Mouse (Mus musculus): ENCODE results near the gene Cdh3. TPM values are rescaled to one million over a fixed set of nuclear protein-coding genes. Genes with fewer than 3 reads are reported as not detected.

The Cdh3 gene
- polyA plus RNA-seq, 1 experiment from 2014 or later: 13.2 TPM

DNA sequence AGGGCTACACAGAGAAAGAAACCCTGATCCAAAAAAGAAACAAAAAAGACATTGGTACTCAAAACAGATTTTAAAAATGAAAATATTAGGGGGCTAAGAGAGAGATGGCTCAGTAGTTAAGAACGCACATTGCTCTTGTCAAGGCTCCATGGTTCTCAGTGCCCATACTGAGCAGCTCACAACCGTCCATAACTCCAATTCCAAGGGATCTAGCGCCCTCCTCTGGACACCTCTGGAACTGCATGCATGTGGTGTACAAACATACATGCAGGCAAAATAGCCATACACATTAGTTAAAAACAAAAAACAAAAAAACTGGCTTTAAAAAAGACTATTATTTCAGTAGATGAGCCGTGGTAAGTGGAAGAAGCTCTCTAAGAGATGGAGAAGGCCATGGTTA, 19.9 kb downstream of the Cdh3 start:
- ATAC-seq (replicated peaks; ENCODE audit: low FRiP score) (no peak), DNase-seq (ENCODE audit: low spot score) (no peak)
- H3K27ac ChIP-seq (ENCODE audit: low read depth, low read length): no peak overlapping the region
- H3K36me3 ChIP-seq (ENCODE audit: control insufficient read depth, insufficient read depth, low read length): no peaks in the 10 kb centered on the region
- H3K9me3 ChIP-seq (ENCODE audit: control insufficient read depth, low read length): no peaks in the 10 kb centered on the region
- no peak overlapping the region for H3K4me3 ChIP-seq (ENCODE audit: low read depth, low read length)
- H3K4me1 ChIP-seq (replicated peaks; ENCODE audit: control insufficient read depth, insufficient read depth, low read length): no peaks in the 10 kb centered on the region
- WGBS: 67% methylated on average over 4 of the region's 4 CpGs
- no peak overlapping the region for H3K4me2 ChIP-seq
- no peak overlapping the region for H3K9ac ChIP-seq (ENCODE audit: low read depth, low read length)
- no peaks in the 10 kb centered on the region for H3K27me3 ChIP-seq (replicated peaks; ENCODE audit: control insufficient read depth, insufficient read depth, low read length)

DNA sequence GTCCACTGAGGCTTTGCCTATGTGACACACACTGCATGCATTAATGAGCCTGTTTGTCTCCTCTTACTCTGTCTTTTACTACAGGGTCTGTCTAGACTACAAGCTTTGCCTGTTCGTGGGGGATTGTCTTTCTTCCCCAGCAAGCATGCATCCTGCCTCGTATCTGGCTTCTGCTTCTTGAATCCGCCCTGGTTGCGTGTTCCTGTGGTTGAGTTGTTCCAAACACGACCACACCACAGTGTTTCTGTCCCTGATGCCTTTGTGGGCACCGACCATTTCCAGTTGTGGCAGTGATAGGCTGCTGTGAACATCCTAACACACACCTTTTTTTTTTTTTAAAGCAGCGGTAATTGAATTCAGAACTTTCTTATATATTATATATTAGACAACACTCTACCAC, 23.0 kb downstream of the Cdh3 start:
- H3K27ac ChIP-seq (ENCODE audit: low read depth, low read length): no peak overlapping the region
- no peaks in the 10 kb centered on the region for H3K27me3 ChIP-seq (replicated peaks; ENCODE audit: control insufficient read depth, insufficient read depth, low read length)
- DNase-seq (ENCODE audit: low spot score): no peak
- H3K9me3 ChIP-seq (ENCODE audit: control insufficient read depth, low read length): no peaks in the 10 kb centered on the region
- H3K9ac ChIP-seq (ENCODE audit: low read depth, low read length): no peak overlapping the region
- no peak overlapping the region for H3K4me2 ChIP-seq
- no peak overlapping the region for H3K4me3 ChIP-seq (ENCODE audit: low read depth, low read length)
- ATAC-seq (replicated peaks; ENCODE audit: low FRiP score): no peak
- 72% methylated on average over 7 of the region's 7 CpGs for WGBS
- H3K36me3 ChIP-seq (ENCODE audit: control insufficient read depth, insufficient read depth, low read length): no peaks in the 10 kb centered on the region; the same call in 1 of the 2 replicates
- no peaks in the 10 kb centered on the region for H3K4me1 ChIP-seq (replicated peaks; ENCODE audit: control insufficient read depth, insufficient read depth, low read length)

DNA sequence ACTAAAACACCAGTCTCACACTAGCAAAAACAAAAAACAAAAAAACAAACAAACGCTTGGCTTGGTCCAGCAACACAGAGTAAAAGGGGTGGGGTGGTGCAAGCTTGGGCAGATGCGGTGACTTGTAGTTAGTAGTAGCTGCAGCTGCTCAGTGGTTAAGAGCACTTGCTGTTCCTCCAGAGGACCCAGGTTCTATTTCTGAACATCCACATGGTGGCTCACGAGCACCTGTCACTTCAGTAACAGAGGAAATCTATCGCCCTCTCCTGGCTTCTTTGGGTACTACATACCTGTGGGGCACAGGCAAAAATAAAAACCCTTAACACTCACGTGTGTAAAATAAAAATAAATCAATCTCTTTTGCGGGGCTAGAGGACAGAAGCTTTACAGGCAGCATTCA, 23.8 kb downstream of the Cdh3 start:
- ATAC-seq (replicated peaks; ENCODE audit: low FRiP score): no peak
- Histone ChIP-seq H3K36me3 (ENCODE audit: control insufficient read depth, insufficient read depth, low read length) (no peaks in the 10 kb centered on the region; the same call in 1 of the 2 replicates), H3K4me2 (no peak overlapping the region)

DNA sequence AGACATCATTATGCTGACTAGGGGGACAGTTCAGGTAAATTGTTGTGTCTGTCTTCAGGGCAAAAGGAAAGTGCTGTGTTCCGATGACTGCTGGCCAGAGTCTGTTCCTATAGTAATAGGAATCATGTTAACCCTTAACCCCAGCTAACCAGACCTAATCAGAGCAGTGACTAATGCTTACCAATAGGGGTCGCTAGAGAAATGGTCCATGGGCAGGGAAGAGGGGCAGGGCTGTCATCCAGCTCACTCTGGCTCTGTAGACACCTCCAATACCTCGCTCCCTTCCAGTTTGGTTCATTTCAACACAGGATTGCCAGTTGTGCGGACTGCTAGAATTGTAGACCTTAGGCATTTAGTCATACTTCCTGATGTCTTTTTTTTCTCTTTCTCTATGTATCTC, 24.8 kb downstream of the Cdh3 start:
- Histone ChIP-seq H3K4me2 (no peak overlapping the region), H3K9ac (ENCODE audit: low read depth, low read length) (no peak overlapping the region), H3K4me3 (ENCODE audit: low read depth, low read length) (no peak overlapping the region), H3K9me3 (ENCODE audit: control insufficient read depth, low read length) (no peaks in the 10 kb centered on the region), H3K36me3 (ENCODE audit: control insufficient read depth, insufficient read depth, low read length) (no peaks in the 10 kb centered on the region; the same call in 1 of the 2 replicates), H3K27me3 (replicated peaks; ENCODE audit: control insufficient read depth, insufficient read depth, low read length) (no peaks in the 10 kb centered on the region), H3K27ac (ENCODE audit: low read depth, low read length) (no peak overlapping the region), H3K4me1 (replicated peaks; ENCODE audit: control insufficient read depth, insufficient read depth, low read length) (no peaks in the 10 kb centered on the region)
- 65% methylated on average over 4 of the region's 4 CpGs for WGBS
- no peak for ATAC-seq (replicated peaks; ENCODE audit: low FRiP score)
- no peak for DNase-seq (ENCODE audit: low spot score)

More for the DNA sequence above, 23.8 kb downstream of the Cdh3 start:
- H3K27ac ChIP-seq (ENCODE audit: low read depth, low read length): no peak overlapping the region
- H3K4me1 ChIP-seq (replicated peaks; ENCODE audit: control insufficient read depth, insufficient read depth, low read length): no peaks in the 10 kb centered on the region
- no peaks in the 10 kb centered on the region for H3K9me3 ChIP-seq (ENCODE audit: control insufficient read depth, low read length)
- no peak overlapping the region for H3K4me3 ChIP-seq (ENCODE audit: low read depth, low read length)
- no peaks in the 10 kb centered on the region for H3K27me3 ChIP-seq (replicated peaks; ENCODE audit: control insufficient read depth, insufficient read depth, low read length)
- no peak for DNase-seq (ENCODE audit: low spot score)
- no peak overlapping the region for H3K9ac ChIP-seq (ENCODE audit: low read depth, low read length)
- WGBS: 34% methylated on average over 6 of the region's 6 CpGs

DNA sequence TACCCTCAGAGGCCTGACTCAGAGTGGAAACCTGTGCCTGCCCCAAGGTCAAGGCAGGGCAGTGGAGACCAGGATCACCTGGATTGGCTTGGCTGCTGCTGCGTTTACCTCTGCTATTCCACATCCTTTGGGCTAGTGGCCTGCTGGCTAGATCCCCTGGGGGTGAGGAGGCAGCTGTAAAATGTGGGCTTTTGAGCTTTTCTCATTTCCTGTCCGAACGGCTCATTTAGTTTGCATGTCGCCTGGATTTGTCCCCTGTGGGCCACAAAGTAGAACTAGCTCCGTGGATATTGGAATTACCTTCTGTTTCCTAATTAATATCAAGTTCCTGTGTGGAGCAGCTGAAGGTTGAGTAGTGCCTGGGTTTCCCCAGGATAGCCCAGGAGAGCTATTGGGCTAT, 28.5 kb downstream of the Cdh3 start:
- Histone ChIP-seq H3K4me1 (replicated peaks; ENCODE audit: control insufficient read depth, insufficient read depth, low read length) (no peaks in the 10 kb centered on the region), H3K36me3 (ENCODE audit: control insufficient read depth, insufficient read depth, low read length) (no peaks in the 10 kb centered on the region; the same call in 1 of the 2 replicates), H3K27ac (ENCODE audit: low read depth, low read length) (no peak overlapping the region), H3K9ac (ENCODE audit: low read depth, low read length) (no peak overlapping the region), H3K27me3 (replicated peaks; ENCODE audit: control insufficient read depth, insufficient read depth, low read length) (no peaks in the 10 kb centered on the region), H3K4me2 (no peak overlapping the region), H3K4me3 (ENCODE audit: low read depth, low read length) (no peak overlapping the region), H3K9me3 (ENCODE audit: control insufficient read depth, low read length) (no peaks in the 10 kb centered on the region)
- 62% methylated on average over 5 of the region's 5 CpGs for WGBS
- no peak for ATAC-seq (replicated peaks; ENCODE audit: low FRiP score)
- DNase-seq (ENCODE audit: low spot score): no peak

DNA sequence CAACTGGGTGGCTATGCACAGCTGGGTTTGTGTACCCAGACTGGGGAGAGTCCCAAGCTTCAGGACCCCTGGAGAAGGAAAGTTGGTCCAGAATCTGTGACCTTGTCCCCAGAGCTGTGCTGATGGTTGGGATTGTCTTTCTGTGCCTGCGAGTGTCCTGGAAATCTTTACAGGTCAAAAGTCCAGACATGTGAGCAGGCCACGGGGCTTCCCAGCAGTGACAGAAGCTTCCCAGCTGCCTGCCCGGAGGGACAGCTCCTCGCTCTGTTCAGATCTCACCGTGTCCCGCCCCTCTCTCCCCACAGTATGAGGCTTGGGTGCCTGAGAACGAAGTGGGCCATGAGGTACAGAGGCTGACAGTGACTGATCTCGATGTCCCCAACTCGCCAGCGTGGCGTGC, 30.3 kb downstream of the Cdh3 start:
- no peak overlapping the region for H3K27ac ChIP-seq (ENCODE audit: low read depth, low read length)
- no peaks in the 10 kb centered on the region for H3K27me3 ChIP-seq (replicated peaks; ENCODE audit: control insufficient read depth, insufficient read depth, low read length)
- H3K4me2 ChIP-seq: no peak overlapping the region
- DNase-seq (ENCODE audit: low spot score) (no peak), ATAC-seq (replicated peaks; ENCODE audit: low FRiP score) (no peak)
- no peak overlapping the region for H3K9ac ChIP-seq (ENCODE audit: low read depth, low read length)
- no peaks in the 10 kb centered on the region for H3K4me1 ChIP-seq (replicated peaks; ENCODE audit: control insufficient read depth, insufficient read depth, low read length)
- no peak overlapping the region for H3K4me3 ChIP-seq (ENCODE audit: low read depth, low read length)
- 72% methylated on average over 11 of the region's 11 CpGs for WGBS
- no peaks in the 10 kb centered on the region for H3K9me3 ChIP-seq (ENCODE audit: control insufficient read depth, low read length)
- H3K36me3 ChIP-seq (ENCODE audit: control insufficient read depth, insufficient read depth, low read length): no peaks in the 10 kb centered on the region; the same call in 1 of the 2 replicates

DNA sequence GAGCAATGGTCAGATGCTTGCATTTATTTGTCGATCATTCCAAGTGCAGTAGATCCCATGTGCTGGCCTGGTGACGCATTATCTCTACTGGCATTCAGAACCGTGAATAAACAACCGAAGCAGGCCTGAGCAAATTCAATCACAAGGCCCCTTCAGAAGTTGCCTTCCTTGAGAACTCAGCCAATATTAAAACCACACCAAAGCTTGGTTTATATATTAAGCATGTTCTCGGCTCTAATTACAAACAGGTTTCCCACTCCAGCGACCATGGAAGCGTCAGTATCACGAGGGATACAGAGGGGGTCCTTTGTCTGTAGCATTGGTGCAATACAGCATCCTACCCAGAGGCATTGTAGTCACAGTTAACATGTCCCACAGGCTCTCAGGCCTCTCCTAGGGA, 32.4 kb downstream of the Cdh3 start:
- H3K4me1 ChIP-seq (replicated peaks; ENCODE audit: control insufficient read depth, insufficient read depth, low read length): no peaks in the 10 kb centered on the region
- DNase-seq (ENCODE audit: low spot score) (no peak), ATAC-seq (replicated peaks; ENCODE audit: low FRiP score) (no peak)
- H3K9me3 ChIP-seq (ENCODE audit: control insufficient read depth, low read length): no peaks in the 10 kb centered on the region
- H3K9ac ChIP-seq (ENCODE audit: low read depth, low read length): no peak overlapping the region
- no peaks in the 10 kb centered on the region for H3K36me3 ChIP-seq (ENCODE audit: control insufficient read depth, insufficient read depth, low read length)
- no peak overlapping the region for H3K27ac ChIP-seq (ENCODE audit: low read depth, low read length)
- no peaks in the 10 kb centered on the region for H3K27me3 ChIP-seq (replicated peaks; ENCODE audit: control insufficient read depth, insufficient read depth, low read length)
- H3K4me3 ChIP-seq (ENCODE audit: low read depth, low read length): no peak overlapping the region
- 81% methylated on average over 8 of the region's 8 CpGs for WGBS
- H3K4me2 ChIP-seq: no peak overlapping the region

DNA sequence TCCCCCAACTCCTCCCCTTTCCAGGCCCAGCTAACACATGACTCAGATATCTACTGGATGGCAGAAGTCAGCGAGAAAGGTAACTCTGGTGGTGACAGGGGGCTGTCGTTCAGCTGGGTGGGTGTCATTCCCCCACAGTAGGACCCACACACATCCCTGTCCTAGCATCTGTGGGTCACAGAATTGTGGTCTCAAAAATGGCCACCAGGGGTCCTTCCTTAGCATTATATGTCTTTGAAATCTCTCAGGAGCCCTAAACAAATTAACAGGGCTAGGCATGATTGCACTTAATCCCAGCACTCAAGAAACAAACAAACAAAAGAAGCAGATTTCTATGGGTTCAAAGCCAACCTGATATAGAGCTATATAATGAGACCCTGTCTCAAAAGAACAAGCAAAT, 34.5 kb downstream of the Cdh3 start:
- H3K27me3 ChIP-seq (replicated peaks; ENCODE audit: control insufficient read depth, insufficient read depth, low read length): no peaks in the 10 kb centered on the region
- no peak overlapping the region for H3K9ac ChIP-seq (ENCODE audit: low read depth, low read length)
- no peak overlapping the region for H3K4me2 ChIP-seq
- H3K36me3 ChIP-seq (ENCODE audit: control insufficient read depth, insufficient read depth, low read length): no peaks in the 10 kb centered on the region
- no peak overlapping the region for H3K27ac ChIP-seq (ENCODE audit: low read depth, low read length)
- 64% methylated on average over 2 of the region's 2 CpGs for whole genome bisulfite sequencing
- ATAC-seq (replicated peaks; ENCODE audit: low FRiP score): no peak
- no peaks in the 10 kb centered on the region for H3K4me1 ChIP-seq (replicated peaks; ENCODE audit: control insufficient read depth, insufficient read depth, low read length)
- no peaks in the 10 kb centered on the region for H3K9me3 ChIP-seq (ENCODE audit: control insufficient read depth, low read length)
- H3K4me3 ChIP-seq (ENCODE audit: low read depth, low read length): no peak overlapping the region
- DNase-seq (ENCODE audit: low spot score): no peak

DNA sequence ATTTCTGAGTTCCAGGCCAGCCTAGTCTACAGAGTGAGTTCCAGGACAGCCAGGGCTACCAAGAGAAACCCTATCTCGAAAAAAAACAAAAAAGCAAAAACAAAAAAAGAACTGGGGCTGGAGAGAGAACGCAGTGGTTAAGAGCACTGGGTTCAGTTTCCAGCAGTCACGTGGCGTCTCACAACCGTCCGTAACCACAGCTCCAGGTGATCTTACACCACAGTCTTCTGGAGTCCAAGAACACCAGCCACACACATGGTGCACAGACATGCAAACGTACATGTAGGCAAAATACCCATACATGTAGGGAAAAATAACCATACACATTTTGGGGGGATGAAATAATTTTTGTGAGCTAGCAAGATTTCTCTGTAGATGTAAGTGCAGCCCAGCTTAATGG, 36.1 kb downstream of the Cdh3 start:
- no peak for DNase-seq (ENCODE audit: low spot score)
- Histone ChIP-seq H3K4me3 (ENCODE audit: low read depth, low read length) (no peak overlapping the region), H3K27me3 (replicated peaks; ENCODE audit: control insufficient read depth, insufficient read depth, low read length) (no peaks in the 10 kb centered on the region), H3K9me3 (ENCODE audit: control insufficient read depth, low read length) (no peaks in the 10 kb centered on the region), H3K36me3 (ENCODE audit: control insufficient read depth, insufficient read depth, low read length) (no peaks in the 10 kb centered on the region), H3K4me1 (replicated peaks; ENCODE audit: control insufficient read depth, insufficient read depth, low read length) (no peaks in the 10 kb centered on the region), H3K27ac (ENCODE audit: low read depth, low read length) (no peak overlapping the region), H3K4me2 (no peak overlapping the region), H3K9ac (ENCODE audit: low read depth, low read length) (no peak overlapping the region)
- no peak for ATAC-seq (replicated peaks; ENCODE audit: low FRiP score)
- WGBS: 65% methylated on average over 7 of the region's 7 CpGs
